Mouse (Mus musculus): ENCODE measurements around the gene Rflnb.

Gene Rflnb

DNA sequence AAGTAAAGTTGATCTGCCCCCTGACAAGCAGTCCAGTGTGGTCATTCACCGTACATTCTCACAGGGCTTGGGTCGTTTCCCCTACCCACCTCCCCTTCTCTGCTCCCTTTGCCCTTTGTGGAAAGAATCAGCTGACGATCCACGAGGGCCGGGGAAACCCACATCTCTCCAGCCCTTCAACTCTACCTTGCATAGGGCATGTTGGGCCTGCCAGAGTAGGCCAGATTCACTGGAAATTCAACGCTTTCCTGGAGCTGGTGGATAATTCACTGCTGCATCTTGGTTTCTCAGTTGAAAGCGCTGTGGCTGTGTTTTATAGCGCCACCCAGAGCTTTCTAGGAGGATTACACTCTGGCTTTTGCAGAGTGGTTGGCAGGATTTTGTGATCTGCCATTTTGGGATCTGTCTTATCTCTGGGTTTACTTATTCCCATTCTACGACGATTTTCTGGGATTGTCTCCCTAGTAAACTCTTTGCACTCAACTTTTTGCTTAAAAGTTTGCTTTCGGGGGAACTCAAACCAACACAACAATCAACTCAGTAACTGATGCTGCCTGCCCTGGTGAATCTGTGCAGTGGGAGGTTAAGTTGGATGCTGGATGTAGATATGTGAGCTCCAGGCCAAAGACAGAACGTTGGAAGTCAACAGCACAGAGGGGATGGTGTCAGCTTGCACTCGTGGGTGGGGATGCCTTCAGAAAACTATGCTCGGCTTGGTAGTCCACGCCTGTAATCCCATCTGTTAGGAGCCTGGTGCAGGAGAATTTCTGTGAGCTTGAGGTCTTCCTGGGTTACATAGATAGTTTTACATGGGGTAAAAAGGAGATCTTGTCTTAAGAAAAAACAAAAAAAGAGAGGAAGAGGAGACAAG, 36.4 kb downstream of the Rflnb start:
- DNase-seq (ENCODE audit: low read depth, low spot score) = no peak

DNA sequence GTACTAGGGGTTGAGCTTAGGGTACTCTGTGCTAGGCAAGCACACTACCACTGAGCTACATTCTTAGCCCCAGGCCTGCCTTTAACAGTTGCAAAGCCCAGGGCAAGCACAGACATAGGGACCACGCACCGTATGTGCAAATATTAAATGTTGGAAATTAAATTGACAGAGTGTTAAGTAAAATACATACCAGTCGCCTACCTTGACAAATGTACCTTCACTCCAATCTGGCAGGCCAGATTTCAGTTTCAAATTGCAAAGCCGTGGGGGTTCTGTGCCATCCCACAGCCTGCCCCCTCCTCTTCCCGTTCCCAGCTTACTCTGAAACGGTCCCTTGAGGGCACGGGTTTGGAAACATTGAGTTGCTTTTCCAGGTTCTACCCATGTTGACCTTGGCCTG, 41.6 kb downstream of the Rflnb start:
- DNase-seq (ENCODE audit: low read depth, low spot score) = no peak

DNA sequence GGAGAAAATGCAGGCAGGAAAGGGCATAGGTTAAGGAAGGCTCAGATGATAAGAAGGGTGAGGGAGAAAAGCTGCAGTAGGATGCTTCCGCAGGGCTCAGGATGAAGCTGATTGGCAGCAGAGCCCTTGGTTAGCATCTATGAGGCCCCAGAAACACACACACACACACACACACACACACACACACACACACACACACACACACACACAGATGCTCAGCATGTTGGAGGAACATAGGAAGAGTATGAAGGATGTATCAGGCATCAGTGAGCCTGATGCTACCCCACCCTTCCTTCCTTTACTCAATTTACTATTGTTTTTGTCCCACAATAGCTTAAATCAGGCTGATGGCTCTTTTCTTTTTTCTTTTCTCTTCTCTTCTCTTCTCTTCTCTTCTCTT, 43.0 kb downstream of the Rflnb start:
- DNase-seq (ENCODE audit: low read depth, low spot score) = no peak

DNA sequence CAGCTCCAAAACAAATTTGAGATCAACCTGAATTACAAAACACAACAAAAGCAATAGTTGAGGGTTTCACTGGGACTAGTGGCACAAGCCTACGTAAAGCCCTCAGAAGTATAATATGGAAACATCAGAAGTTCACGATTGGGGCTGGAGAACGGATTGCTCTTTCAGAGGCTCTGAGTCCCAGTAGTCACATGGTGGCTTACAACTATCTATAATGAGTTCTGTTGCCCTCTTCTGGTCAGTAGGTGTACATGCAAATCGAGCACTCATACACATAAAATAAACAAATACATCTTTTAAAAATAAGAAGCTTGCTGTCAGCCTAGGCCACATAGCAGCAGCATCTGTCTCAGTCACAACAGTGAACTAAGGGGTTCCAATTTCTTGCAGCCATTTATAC, 44.4 kb downstream of the Rflnb start:
- no peak for DNase-seq (ENCODE audit: low read depth, low spot score)

DNA sequence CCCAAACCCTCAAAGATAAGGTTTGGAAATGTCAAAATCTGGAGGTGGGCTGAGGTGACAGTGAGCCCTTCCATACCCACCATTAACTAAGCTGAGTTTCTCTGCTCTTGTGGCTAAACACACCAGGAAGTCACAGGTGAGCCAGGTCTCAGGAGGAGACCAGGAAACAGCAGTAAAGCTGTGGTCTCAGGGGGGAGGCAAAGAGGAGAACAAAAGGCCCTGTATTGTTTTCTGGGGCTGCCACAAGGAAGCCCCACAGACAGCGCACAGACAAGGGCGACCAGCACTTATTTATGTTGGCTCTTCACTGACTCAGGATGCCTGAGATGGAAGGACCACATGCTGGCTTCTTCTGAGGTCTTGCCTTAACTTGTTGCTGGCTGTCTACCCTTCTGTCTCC, 47.2 kb downstream of the Rflnb start:
- no peak for DNase-seq (ENCODE audit: low read depth, low spot score)

DNA sequence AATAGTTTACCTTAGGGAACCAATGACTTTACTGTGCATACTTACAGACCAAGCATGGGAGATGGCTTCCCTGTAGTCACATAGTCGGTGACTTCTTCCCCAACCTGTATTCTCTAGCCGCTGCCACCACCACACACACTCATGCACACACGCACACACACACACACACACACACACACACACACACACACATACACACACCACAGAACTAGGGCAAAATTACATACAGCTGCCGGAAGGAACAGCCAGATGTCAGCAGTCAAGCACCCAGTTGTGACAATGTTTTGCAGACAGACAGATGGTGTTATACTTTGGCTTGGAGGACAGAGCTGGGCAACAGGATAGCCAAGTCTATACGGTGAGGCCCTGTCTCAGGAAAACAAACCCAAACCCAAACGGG, 49.5 kb downstream of the Rflnb start:
- no peak for DNase-seq (ENCODE audit: low read depth, low spot score)

DNA sequence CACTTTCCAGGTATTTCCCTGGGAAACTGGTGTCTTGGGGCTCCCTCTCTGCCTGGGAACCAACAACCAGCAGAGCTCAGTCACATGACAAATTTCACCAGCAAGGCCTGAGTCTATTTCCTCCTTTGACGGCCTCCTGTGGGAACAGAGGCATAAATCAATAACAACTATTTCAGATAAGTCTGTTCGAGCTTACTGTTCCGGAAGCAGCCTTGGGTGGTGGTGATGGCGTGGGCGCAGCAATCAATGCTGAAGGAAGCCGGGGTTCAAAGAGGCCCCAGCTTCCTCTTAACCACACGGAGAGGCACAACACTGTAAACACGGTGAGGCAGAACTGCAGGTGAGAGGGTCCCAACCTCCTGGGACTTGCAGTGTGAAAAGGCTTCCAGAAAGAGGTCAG, 50.8 kb downstream of the Rflnb start:
- DNase-seq (ENCODE audit: low read depth, low spot score) = peak; percentile 23

DNA sequence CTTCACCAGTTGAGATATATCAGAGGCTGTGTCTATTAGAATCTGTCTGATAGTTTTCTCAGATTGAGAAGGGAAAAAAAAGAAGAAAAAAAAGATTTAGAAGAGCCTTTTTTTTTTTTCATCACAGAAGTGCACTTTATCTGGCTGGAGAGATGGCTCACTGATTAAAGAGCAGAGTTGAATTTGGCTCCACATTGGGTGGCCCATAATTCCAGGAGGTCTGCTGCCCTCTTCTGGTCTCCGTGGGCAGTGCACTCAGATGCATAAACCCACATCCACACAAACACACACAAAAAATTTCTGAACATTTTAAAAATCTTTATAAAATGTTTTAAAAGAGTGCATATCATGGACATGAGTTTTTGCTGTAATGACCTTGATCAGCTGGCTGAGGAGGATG, 53.6 kb downstream of the Rflnb start:
- no peak for DNase-seq (ENCODE audit: low read depth, low spot score)

DNA sequence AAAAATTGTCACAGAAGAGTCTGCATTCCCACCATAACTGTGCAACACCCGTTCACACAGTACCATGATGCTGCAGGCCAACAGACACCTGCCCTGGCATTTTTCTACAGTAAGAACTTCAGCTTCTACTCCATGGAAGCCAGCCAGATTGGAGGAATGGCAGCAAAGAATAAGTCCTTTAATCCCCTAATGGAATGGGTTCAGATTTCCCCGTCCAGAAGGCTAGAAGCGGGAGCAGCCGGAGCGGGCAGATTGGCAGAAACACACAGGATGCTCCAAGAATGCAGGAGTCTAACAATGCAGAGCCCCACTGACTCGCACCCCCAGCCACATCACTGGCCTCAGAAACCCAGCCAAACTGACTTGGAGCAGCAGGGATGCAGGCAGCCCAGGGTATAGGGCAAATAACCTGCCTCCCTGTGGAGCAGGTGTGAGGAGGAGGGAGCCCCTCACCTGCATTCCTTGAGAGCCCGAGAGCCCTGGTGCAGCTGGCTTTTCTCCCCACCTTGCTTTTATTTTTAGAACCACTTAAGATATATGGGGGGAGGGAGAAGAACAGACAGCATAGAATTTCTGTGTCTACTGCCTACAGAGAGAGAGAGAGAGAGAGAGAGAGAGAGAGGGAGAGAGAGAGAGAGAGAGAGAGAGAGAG, 54.5 kb downstream of the Rflnb start:
- DNase-seq (ENCODE audit: low read depth, low spot score) = no peak

DNA sequence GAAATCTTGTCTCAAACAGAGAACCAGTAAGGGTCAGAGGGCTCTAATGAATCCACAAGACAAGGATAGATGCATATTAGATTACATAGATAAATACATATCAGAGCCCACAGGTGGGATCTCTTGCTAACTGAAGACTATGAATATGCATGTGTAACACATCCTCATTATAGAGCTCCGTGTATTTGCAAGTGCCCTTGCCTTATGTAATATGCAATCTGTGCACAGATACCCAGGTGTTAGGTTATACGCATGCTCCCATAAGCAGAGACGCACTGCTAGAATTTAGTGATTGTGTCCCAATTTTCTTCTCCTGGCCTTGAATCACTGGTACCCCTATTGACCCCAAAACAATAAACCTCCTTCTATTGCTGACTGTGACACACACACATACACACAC, 55.4 kb downstream of the Rflnb start:
- DNase-seq (ENCODE audit: low read depth, low spot score) = no peak

DNA sequence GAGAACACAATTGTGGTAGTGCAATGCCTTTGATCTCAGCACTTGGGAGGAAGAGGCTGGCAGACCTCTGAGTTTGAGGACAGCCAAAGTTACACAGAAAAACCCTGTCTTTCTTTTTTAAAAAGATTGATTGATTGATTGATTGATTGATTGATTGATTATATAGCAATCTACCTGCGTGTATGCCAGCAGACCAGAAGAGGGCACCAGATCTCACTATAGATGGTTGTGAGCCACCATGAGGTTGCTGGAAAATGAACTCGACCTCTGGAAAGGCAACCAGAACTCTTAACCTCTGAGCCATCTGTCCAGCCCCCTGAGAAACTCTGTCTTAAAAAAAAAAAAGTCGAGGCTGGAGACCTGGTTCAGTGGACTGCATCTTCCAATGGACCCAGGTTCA, 57.0 kb downstream of the Rflnb start:
- no peak for DNase-seq (ENCODE audit: low read depth, low spot score)
